In genomic region chr9:99434892-99435618, GRCm38 (mm10) we compare ENCODE assay signal across 8 mouse cellular contexts. TPM values are rescaled to one million over a fixed set of nuclear protein-coding genes. Genes with fewer than 3 reads are reported as not detected.
A peak's percentile ranks its signal among the peaks of the same experiment; 100 is the strongest.
DNase-seq lines count a peak whose midpoint lies in the region; ATAC-seq and TF ChIP-seq lines count a peak whose summit lies in the region.

No protein-coding gene starts in this region.

- no peaks in the 10 kb centered on the region for H3K36me3 ChIP-seq in liver, embryonic 11.5 days (ENCODE audit: control insufficient read depth, insufficient read depth, low read length)
- no peaks in the 10 kb centered on the region for H3K36me3 ChIP-seq in liver, postnatal 0 days (replicated peaks; ENCODE audit: insufficient read depth, low read length)
- no peaks in the 10 kb centered on the region for H3K36me3 ChIP-seq in heart, postnatal 0 days (replicated peaks; ENCODE audit: control insufficient read depth, insufficient read depth, low read length)
- no peaks in the 10 kb centered on the region for H3K36me3 ChIP-seq in limb, embryonic 12.5 days

- peak overlapping the region; percentile 20; the same call in 1 of the 2 replicates for H3K9ac ChIP-seq in liver, embryonic 11.5 days (ENCODE audit: low read depth, low read length)
- no peak overlapping the region for H3K9ac ChIP-seq in liver, postnatal 0 days (replicated peaks)
- H3K9ac ChIP-seq in heart, postnatal 0 days (replicated peaks; ENCODE audit: low read depth, low read length), result no peak overlapping the region
- H3K9ac ChIP-seq in limb, embryonic 12.5 days (replicated peaks), result peak overlapping the region; percentile 92

- ATAC-seq in liver, embryonic 11.5 days (replicated peaks; ENCODE audit: low FRiP score), result no peak
- ATAC-seq in liver, postnatal 0 days, result no peak
- ATAC-seq in heart, postnatal 0 days (ENCODE audit: insufficient read depth, low read depth), result peak; percentile 42
- ATAC-seq in limb, embryonic 12.5 days (ENCODE audit: insufficient number of reproducible peaks, insufficient read depth, low FRiP score, low TSS enrichment, low read depth), result peak; percentile 58

- peaks cover 45% of the 10 kb centered on the region for H3K27me3 ChIP-seq in liver, embryonic 11.5 days (replicated peaks; ENCODE audit: control insufficient read depth, insufficient read depth, low read length)
- peaks cover 17% of the 10 kb centered on the region for H3K27me3 ChIP-seq in liver, postnatal 0 days (ENCODE audit: insufficient read depth, low read length)
- peaks cover 11% of the 10 kb centered on the region; the same call in 1 of the 2 replicates for H3K27me3 ChIP-seq in heart, postnatal 0 days (ENCODE audit: control insufficient read depth, insufficient read depth, low read length)
- H3K27me3 ChIP-seq in limb, embryonic 12.5 days, result peaks cover 28% of the 10 kb centered on the region

- WGBS in liver, embryonic 11.5 days, result 62% methylated on average over 14 of the region's 14 CpGs
- WGBS in liver, postnatal 0 days (ENCODE audit: insufficient replicate concordance), result 52% methylated on average over 14 of the region's 14 CpGs
- 48% methylated on average over 14 of the region's 14 CpGs for WGBS in heart, postnatal 0 days
- 12% methylated on average over 14 of the region's 14 CpGs for WGBS in limb, embryonic 12.5 days

- no peaks in the 10 kb centered on the region for H3K9me3 ChIP-seq in liver, embryonic 11.5 days (ENCODE audit: control insufficient read depth, low read length)
- no peaks in the 10 kb centered on the region for H3K9me3 ChIP-seq in liver, postnatal 0 days (ENCODE audit: low read length)
- no peaks in the 10 kb centered on the region for H3K9me3 ChIP-seq in heart, postnatal 0 days (replicated peaks; ENCODE audit: control insufficient read depth, low read length)
- no peaks in the 10 kb centered on the region for H3K9me3 ChIP-seq in limb, embryonic 12.5 days

- H3K4me3 ChIP-seq in liver, embryonic 11.5 days (ENCODE audit: low read depth, low read length), result peak overlapping the region; percentile 72; the same call in 1 of the 2 replicates
- H3K4me3 ChIP-seq in liver, postnatal 0 days (ENCODE audit: low read depth, low read length), result no peak overlapping the region
- peak overlapping the region; percentile 71 for H3K4me3 ChIP-seq in heart, postnatal 0 days (ENCODE audit: low read depth, low read length)
- H3K4me3 ChIP-seq in limb, embryonic 12.5 days (replicated peaks), result peak overlapping the region; percentile 80

- H3K4me2 ChIP-seq in liver, embryonic 11.5 days, result peak overlapping the region; percentile 94
- no peak overlapping the region for H3K4me2 ChIP-seq in liver, postnatal 0 days (ENCODE audit: low read depth, low read length)
- H3K4me2 ChIP-seq in heart, postnatal 0 days (ENCODE audit: low read depth, low read length), result peak overlapping the region; percentile 94
- H3K4me2 ChIP-seq in limb, embryonic 12.5 days, result peak overlapping the region; percentile 83

- DNase-seq in liver, embryonic 11.5 days (ENCODE audit: low spot score), result no peak
- no peak for DNase-seq in liver, postnatal 0 days
- DNase-seq in brain, embryonic 14.5 days (ENCODE audit: low read depth), result peak; percentile 70
- peak; percentile 33 for DNase-seq in heart, postnatal 0 days (ENCODE audit: low spot score)
- DNase-seq in retina, postnatal 1 day, result peak; percentile 45
- DNase-seq in B cell, adult 2 months, result no peak
- DNase-seq in cerebellum, adult 11 months, result no peak

- TF ChIP-seq POLR2A in brain, embryonic 14.5 days (IDR thresholded peaks at IDR 0.05; ENCODE audit: borderline replicate concordance, extremely low read depth, insufficient read depth, insufficient read length, poor library complexity, severe bottlenecking), result no peak

- no peak for TF ChIP-seq CTCF in liver, postnatal 0 days (IDR thresholded peaks at IDR 0.05; ENCODE audit: low read depth)
- TF ChIP-seq CTCF in brain, embryonic 14.5 days (IDR thresholded peaks at IDR 0.05; ENCODE audit: borderline replicate concordance, extremely low read depth, insufficient read depth, insufficient read length), result no peak
- no peak for TF ChIP-seq CTCF in heart, postnatal 0 days (IDR thresholded peaks at IDR 0.05; ENCODE audit: low read depth)

- H3K27ac ChIP-seq in liver, embryonic 11.5 days (ENCODE audit: low read depth, low read length), result no peak overlapping the region
- no peak overlapping the region for H3K27ac ChIP-seq in liver, postnatal 0 days (ENCODE audit: low read depth)
- peak overlapping the region; percentile 86 for H3K27ac ChIP-seq in heart, postnatal 0 days (ENCODE audit: low read depth)
- H3K27ac ChIP-seq in limb, embryonic 12.5 days, result peak overlapping the region; percentile 92

- peaks cover 4% of the 10 kb centered on the region; the same call in 1 of the 2 replicates for H3K4me1 ChIP-seq in liver, embryonic 11.5 days (replicated peaks; ENCODE audit: control insufficient read depth, insufficient read depth, low read length)
- H3K4me1 ChIP-seq in liver, postnatal 0 days (ENCODE audit: insufficient read depth), result no peaks in the 10 kb centered on the region
- H3K4me1 ChIP-seq in heart, postnatal 0 days (ENCODE audit: control insufficient read depth, insufficient read depth), result peaks cover 5% of the 10 kb centered on the region; the same call in 1 of the 2 replicates
- peaks cover 30% of the 10 kb centered on the region for H3K4me1 ChIP-seq in limb, embryonic 12.5 days (replicated peaks)

- no peak for TF ChIP-seq EP300 in liver, postnatal 0 days (IDR thresholded peaks at IDR 0.05; ENCODE audit: low read depth)
- no peak for TF ChIP-seq EP300 in heart, postnatal 0 days (IDR thresholded peaks at IDR 0.05; ENCODE audit: low read depth)

RNA-seq across cellular contexts. Expression of gene Mras, which starts 2.1 kb away (rescaled TPM):
- 4.8 and 5.5 TPM in 2 replicates for polyA plus RNA-seq in liver, embryonic 11.5 days (2014; fragmentation: Nextera tagmentation; extraction: Ambion mirVana)
- 1.0 and 1.5 TPM in 2 replicates for polyA plus RNA-seq in liver, postnatal 0 days (2015; fragmentation: Nextera tagmentation; extraction: Ambion mirVana)
- 61.5 and 71.0 TPM in 2 replicates for polyA plus RNA-seq in brain, embryonic 14.5 days (2012; rRNA removed)
- total RNA-seq in heart, postnatal 0 days (2014; rRNA removed; ENCODE audit: low replicate concordance), result 13.8 and 15.8 TPM in 2 replicates
- polyA plus RNA-seq in heart, postnatal 0 days (2015; fragmentation: Nextera tagmentation; extraction: Ambion mirVana), result 11.9 and 13.0 TPM in 2 replicates
- 16.6 and 21.9 TPM in 2 replicates for polyA plus RNA-seq in limb, embryonic 12.5 days (2016; fragmentation: Nextera tagmentation; extraction: Ambion mirVana)

RNA-seq across cellular contexts. Expression of gene Nme9, which starts 16.2 kb away (rescaled TPM):
- polyA plus RNA-seq in liver, embryonic 11.5 days (2014; fragmentation: Nextera tagmentation; extraction: Ambion mirVana), result not detected in 2 replicates
- not detected in 2 replicates for polyA plus RNA-seq in liver, postnatal 0 days (2015; fragmentation: Nextera tagmentation; extraction: Ambion mirVana)
- 0.25 and 0.56 TPM in 2 replicates for polyA plus RNA-seq in brain, embryonic 14.5 days (2012; rRNA removed)
- total RNA-seq in heart, postnatal 0 days (2014; rRNA removed; ENCODE audit: low replicate concordance), result not detected in 2 replicates
- polyA plus RNA-seq in heart, postnatal 0 days (2015; fragmentation: Nextera tagmentation; extraction: Ambion mirVana), result 0.18 and 0.93 TPM in 2 replicates
- polyA plus RNA-seq in limb, embryonic 12.5 days (2016; fragmentation: Nextera tagmentation; extraction: Ambion mirVana), result not detected in 2 replicates

Comparison
In these comparisons a context has a peak if more than half of its experiments do, and no peak if none do; other contexts are left out.
1. H3K9ac ChIP-seq: peak in liver, embryonic 11.5 days (single experiment) and limb, embryonic 12.5 days (single experiment); none in liver, postnatal 0 days (single experiment) and heart, postnatal 0 days (single experiment).
2. ATAC-seq: peak in heart, postnatal 0 days (single experiment) and limb, embryonic 12.5 days (single experiment); none in liver, embryonic 11.5 days (single experiment) and liver, postnatal 0 days (single experiment).
3. DNase-seq: peak in brain, embryonic 14.5 days (single experiment), heart, postnatal 0 days (single experiment) and retina, postnatal 1 day (single experiment); none in liver, embryonic 11.5 days (single experiment), liver, postnatal 0 days (single experiment), B cell, adult 2 months (0 of 2) and cerebellum, adult 11 months (single experiment).
4. H3K27ac ChIP-seq: peak in heart, postnatal 0 days (single experiment) and limb, embryonic 12.5 days (single experiment); none in liver, embryonic 11.5 days (single experiment) and liver, postnatal 0 days (single experiment).